Mouse (Mus musculus) E14TG2a.4 (cell line): ENCODE measurements around the gene Tuba1c.

ENCODE experiments used
- H3K27me3 ChIP-seq: 2 replicates; pipeline ENCODE4 v1.6.1; 2014; ENCODE audit warnings: low read length, control low read depth; ENCODE audit not compliant: insufficient read depth
- H3K36me3 ChIP-seq: 2 replicates; pipeline ENCODE4 v1.6.1; 2014; ENCODE audit warnings: low read length, control low read depth; ENCODE audit not compliant: insufficient read depth
- H3K4me1 ChIP-seq: replicated peaks from 2 replicates; pipeline ENCODE4 v1.6.1; 2014; ENCODE audit warnings: low read depth, low read length, control low read depth
- H3K4me3 ChIP-seq: replicated peaks from 2 replicates; pipeline ENCODE4 v1.5.1; 2014; ENCODE audit warnings: mild to moderate bottlenecking, low read length
- H3K9me3 ChIP-seq: 2 replicates; pipeline ENCODE4 v1.6.1; 2014; ENCODE audit warnings: low read length, control low read depth
- CTCF ChIP-seq: conservative IDR thresholded peaks from 2 replicates; pipeline ENCODE4 v1.5.1; 2014; ENCODE audit warnings: low read length
- NANOG ChIP-seq: IDR thresholded peaks from 2 replicates; pipeline ENCODE4 v1.6.1; 2014; ENCODE audit warnings: borderline replicate concordance, low read length, mixed read lengths
- POU5F1 ChIP-seq: IDR thresholded peaks from 2 replicates; pipeline ENCODE4 v1.6.1; 2014; ENCODE audit warnings: low read length, borderline replicate concordance

The Tuba1c gene

GRCm38 (mm10) chr15:99001451-99001931 is 28.2 kb upstream of the Tuba1c start:
- Histone ChIP-seq H3K27me3 (peaks cover 5% of the 10 kb centered on the region; the same call in 1 of the 2 replicates), H3K9me3 (peaks cover 4% of the 10 kb centered on the region; the same call in 1 of the 2 replicates), H3K4me1 (peaks cover 72% of the 10 kb centered on the region), H3K4me3 (peak overlapping the region; percentile 71), H3K36me3 (no peaks in the 10 kb centered on the region)
- no peak for TF ChIP-seq CTCF
- TF ChIP-seq POU5F1 = no peak
- no peak for TF ChIP-seq NANOG

GRCm38 (mm10) chr15:99003600-99003999 is 26.1 kb upstream of the Tuba1c start:
- Histone ChIP-seq H3K27me3 (peaks cover 5% of the 10 kb centered on the region; the same call in 1 of the 2 replicates), H3K36me3 (no peaks in the 10 kb centered on the region), H3K4me3 (no peak overlapping the region), H3K9me3 (peaks cover 4% of the 10 kb centered on the region; the same call in 1 of the 2 replicates), H3K4me1 (peaks cover 51% of the 10 kb centered on the region)
- TF ChIP-seq NANOG (no peak), CTCF (peak; percentile 18; the same call in 1 of the 2 replicates), POU5F1 (no peak)

GRCm38 (mm10) chr15:99008801-99009241 is 20.9 kb upstream of the Tuba1c start:
- Histone ChIP-seq H3K9me3 (peaks cover 2% of the 10 kb centered on the region; the same call in 1 of the 2 replicates), H3K4me1 (peaks cover 19% of the 10 kb centered on the region), H3K4me3 (no peak overlapping the region), H3K36me3 (no peaks in the 10 kb centered on the region), H3K27me3 (no peaks in the 10 kb centered on the region)
- TF ChIP-seq POU5F1 (no peak), NANOG (no peak), CTCF (no peak)

- no peak for TF ChIP-seq NANOG
- TF ChIP-seq POU5F1 = no peak
- TF ChIP-seq CTCF = no peak
- Histone ChIP-seq H3K27me3 (no peaks in the 10 kb centered on the region), H3K4me1 (peaks cover 20% of the 10 kb centered on the region), H3K9me3 (no peaks in the 10 kb centered on the region), H3K4me3 (no peak overlapping the region), H3K36me3 (no peaks in the 10 kb centered on the region)
Measured at GRCm38 (mm10) chr15:99010896-99011295, 18.8 kb upstream of the Tuba1c start.

GRCm38 (mm10) chr15:99011946-99012345 is 17.7 kb upstream of the Tuba1c start:
- TF ChIP-seq POU5F1 (no peak), NANOG (no peak), CTCF (no peak)
- Histone ChIP-seq H3K36me3 (no peaks in the 10 kb centered on the region), H3K9me3 (no peaks in the 10 kb centered on the region)

GRCm38 (mm10) chr15:99014496-99015030 is 15.1 kb upstream of the Tuba1c start:
- TF ChIP-seq POU5F1 = no peak
- TF ChIP-seq NANOG = no peak
- H3K4me3 ChIP-seq = no peak overlapping the region

More at GRCm38 (mm10) chr15:99011946-99012345, 17.7 kb upstream of the Tuba1c start:
- no peaks in the 10 kb centered on the region for H3K27me3 ChIP-seq
- H3K4me1 ChIP-seq = peaks cover 20% of the 10 kb centered on the region
- no peak overlapping the region for H3K4me3 ChIP-seq

GRCm38 (mm10) chr15:99017355-99017761 is 12.3 kb upstream of the Tuba1c start:
- Histone ChIP-seq H3K9me3 (peaks cover 7% of the 10 kb centered on the region; the same call in 1 of the 2 replicates), H3K4me1 (peaks cover 41% of the 10 kb centered on the region), H3K36me3 (no peaks in the 10 kb centered on the region), H3K4me3 (peak overlapping the region; percentile 72), H3K27me3 (no peaks in the 10 kb centered on the region)
- TF ChIP-seq CTCF (no peak), NANOG (no peak), POU5F1 (no peak)

More at GRCm38 (mm10) chr15:99014496-99015030, 15.1 kb upstream of the Tuba1c start:
- Histone ChIP-seq H3K36me3 (no peaks in the 10 kb centered on the region), H3K4me1 (peaks cover 40% of the 10 kb centered on the region), H3K27me3 (no peaks in the 10 kb centered on the region), H3K9me3 (no peaks in the 10 kb centered on the region)

GRCm38 (mm10) chr15:99017986-99018385 is 11.7 kb upstream of the Tuba1c start:
- Histone ChIP-seq H3K4me1 (peaks cover 41% of the 10 kb centered on the region), H3K9me3 (peaks cover 7% of the 10 kb centered on the region; the same call in 1 of the 2 replicates), H3K27me3 (no peaks in the 10 kb centered on the region), H3K4me3 (peak overlapping the region; percentile 72), H3K36me3 (no peaks in the 10 kb centered on the region)
- TF ChIP-seq NANOG (no peak), POU5F1 (no peak), CTCF (no peak)
